Comparison of ENCODE assay signal across 8 mouse cellular contexts in the genomic region with DNA sequence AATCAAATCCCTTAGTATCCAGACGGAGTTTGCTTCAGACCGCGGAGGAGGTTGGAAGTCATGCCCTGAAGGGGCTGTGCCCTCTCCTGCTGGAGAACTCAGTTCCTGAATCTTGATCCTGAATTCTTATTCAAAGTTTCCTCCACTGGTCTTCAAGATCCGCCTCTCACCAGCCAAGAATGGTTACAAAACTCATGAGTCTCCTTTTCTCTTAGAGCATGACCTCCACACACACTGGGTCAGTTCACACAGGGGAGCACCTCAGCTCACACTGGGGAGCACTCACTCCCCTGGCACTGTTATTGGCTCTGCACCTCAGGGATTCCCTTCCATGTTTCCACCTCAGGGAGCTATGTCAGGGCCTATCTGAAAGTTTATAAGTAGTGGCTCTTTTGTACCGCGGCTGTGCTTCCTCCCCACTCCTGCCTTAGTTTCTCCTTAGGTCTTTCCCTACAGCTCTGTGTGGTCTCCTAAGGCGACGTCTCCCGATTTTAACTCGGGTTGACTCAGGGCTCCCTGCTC. TPM values are rescaled to one million over a fixed set of nuclear protein-coding genes. Genes with fewer than 3 reads are reported as not detected.
A peak's percentile ranks its signal among the peaks of the same experiment; 100 is the strongest.
DNase-seq lines count a peak whose midpoint lies in the region; ATAC-seq and TF ChIP-seq lines count a peak whose summit lies in the region.

No protein-coding gene starts in this region.

- peak overlapping the region; percentile 94 for H3K4me2 ChIP-seq in kidney, postnatal 0 days (ENCODE audit: low read length)
- H3K4me2 ChIP-seq in embryonic facial prominence, embryonic 12.5 days (replicated peaks) = peak overlapping the region; percentile 96
- peak overlapping the region; percentile 94 for H3K4me2 ChIP-seq in intestine, embryonic 15.5 days (replicated peaks)
- peak overlapping the region; percentile 99 for H3K4me2 ChIP-seq in myocyte (ENCODE audit: low read depth)

- TF ChIP-seq CTCF in kidney, postnatal 0 days (IDR thresholded peaks at IDR 0.05; ENCODE audit: low read depth) = no peak

- H3ac ChIP-seq in myocyte (ENCODE audit: control insufficient read depth, insufficient read length) = peak overlapping the region; percentile 64

- H3K27ac ChIP-seq in kidney, postnatal 0 days = peak overlapping the region; percentile 96
- peak overlapping the region; percentile 98 for H3K27ac ChIP-seq in embryonic facial prominence, embryonic 12.5 days
- peak overlapping the region; percentile 98 for H3K27ac ChIP-seq in intestine, embryonic 15.5 days

- H3K4me3 ChIP-seq in kidney, postnatal 0 days (replicated peaks; ENCODE audit: low read depth, low read length) = peak overlapping the region; percentile 61
- peak overlapping the region; percentile 73 for H3K4me3 ChIP-seq in embryonic facial prominence, embryonic 12.5 days
- peak overlapping the region; percentile 64 for H3K4me3 ChIP-seq in intestine, embryonic 15.5 days (replicated peaks)
- peak overlapping the region; percentile 90 for H3K4me3 ChIP-seq in myocyte

- H3K27me3 ChIP-seq in kidney, postnatal 0 days (ENCODE audit: insufficient read depth, low read length) = no peaks in the 10 kb centered on the region
- H3K27me3 ChIP-seq in embryonic facial prominence, embryonic 12.5 days = no peaks in the 10 kb centered on the region
- H3K27me3 ChIP-seq in intestine, embryonic 15.5 days (replicated peaks) = no peaks in the 10 kb centered on the region
- H3K27me3 ChIP-seq in myocyte (ENCODE audit: control insufficient read depth, insufficient read depth, insufficient read length) = no peaks in the 10 kb centered on the region

- WGBS in kidney, postnatal 0 days = 23% methylated on average over 10 of the region's 10 CpGs
- 18% methylated on average over 10 of the region's 10 CpGs for WGBS in embryonic facial prominence, embryonic 12.5 days
- WGBS in intestine, embryonic 15.5 days = 31% methylated on average over 10 of the region's 10 CpGs

- no peaks in the 10 kb centered on the region for H3K9me3 ChIP-seq in kidney, postnatal 0 days (replicated peaks; ENCODE audit: low read length)
- H3K9me3 ChIP-seq in embryonic facial prominence, embryonic 12.5 days = no peaks in the 10 kb centered on the region
- no peaks in the 10 kb centered on the region for H3K9me3 ChIP-seq in intestine, embryonic 15.5 days

- H3K4me1 ChIP-seq in kidney, postnatal 0 days (replicated peaks; ENCODE audit: insufficient read depth, low read length) = peaks cover 28% of the 10 kb centered on the region
- peaks cover 46% of the 10 kb centered on the region for H3K4me1 ChIP-seq in embryonic facial prominence, embryonic 12.5 days
- H3K4me1 ChIP-seq in intestine, embryonic 15.5 days (replicated peaks) = peaks cover 43% of the 10 kb centered on the region

- peaks cover 34% of the 10 kb centered on the region for H3K79me2 ChIP-seq in myocyte (ENCODE audit: control insufficient read depth, insufficient read depth)

- peak; percentile 32 for TF ChIP-seq POLR2A in myocyte (IDR thresholded peaks at IDR 0.05; ENCODE audit: insufficient read length, low read depth)

- intact Hi-C loops in gastrocnemius, postnatal 36 days (cut with DNase I) = no loop called here

- no peak for DNase-seq in kidney, postnatal 0 days (ENCODE audit: low spot score)
- DNase-seq in kidney, adult 9 months = no peak
- DNase-seq in frontal cortex, postnatal 36 days (ENCODE audit: low spot score in 2 of 2) = no peak
- no peak for DNase-seq in gastrocnemius, postnatal 36 days
- no peak for DNase-seq in layer of hippocampus, adult 9-11 months

- no peaks in the 10 kb centered on the region for H3K36me3 ChIP-seq in kidney, postnatal 0 days (ENCODE audit: insufficient read depth, low read length)
- no peaks in the 10 kb centered on the region for H3K36me3 ChIP-seq in embryonic facial prominence, embryonic 12.5 days
- 0 out of 2 replicates have a peak, but pooled peaks cover 2% of the 10 kb centered on the region for H3K36me3 ChIP-seq in intestine, embryonic 15.5 days
- no peaks in the 10 kb centered on the region for H3K36me3 ChIP-seq in myocyte (ENCODE audit: control insufficient read depth, insufficient read depth)

- ATAC-seq in kidney, postnatal 0 days (replicated peaks; ENCODE audit: low FRiP score, low read depth) = no peak
- ATAC-seq in embryonic facial prominence, embryonic 12.5 days (ENCODE audit: insufficient number of reproducible peaks, insufficient read depth, low FRiP score, low TSS enrichment) = no peak
- ATAC-seq in intestine, embryonic 15.5 days = no peak

- peak overlapping the region; percentile 78; the same call in 1 of the 2 replicates for H3K9ac ChIP-seq in kidney, postnatal 0 days (ENCODE audit: low read depth, low read length)
- peak overlapping the region; percentile 68 for H3K9ac ChIP-seq in embryonic facial prominence, embryonic 12.5 days
- peak overlapping the region; percentile 71 for H3K9ac ChIP-seq in intestine, embryonic 15.5 days

TF ChIP-seq in myocyte, 11 proteins besides CTCF, POLR2A, EP300 and RAD21:
- TF ChIP-seq REST (IDR thresholded peaks at IDR 0.05; ENCODE audit: insufficient read depth, insufficient read length) = no peak
- no peak for TF ChIP-seq MAX (IDR thresholded peaks at IDR 0.05; ENCODE audit: low read depth)
- peak; percentile 48 for TF ChIP-seq POLR2AphosphoS2 (IDR thresholded peaks at IDR 0.05; ENCODE audit: insufficient read length, low read depth)
TF ChIP-seq in myocyte: peak in this region for 1.

RNA-seq across cellular contexts. Expression of a gene that starts 0.5 kb away (rescaled TPM):
- 16.2 and 17.2 TPM in 2 replicates for polyA plus RNA-seq in kidney, postnatal 0 days (2015; fragmentation: Nextera tagmentation; extraction: Ambion mirVana)
- 26.1 and 28.9 TPM in 2 replicates for polyA plus RNA-seq in embryonic facial prominence, embryonic 12.5 days (2016; fragmentation: Nextera tagmentation; extraction: Ambion mirVana)
- polyA plus RNA-seq in intestine, embryonic 15.5 days (2015; fragmentation: Nextera tagmentation; extraction: Ambion mirVana) = 19.6 TPM in 2 replicates
- polyA plus RNA-seq in myocyte (2012; fragmentation: generic; extraction: Trizol) = 46.2 TPM
- 1 to 10 TPM; 5.1 to 5.2 TPM for total RNA-seq in gastrocnemius, postnatal 36 days (2021)

RNA-seq across cellular contexts. Expression of a gene that starts 3.8 kb away (rescaled TPM):
- polyA plus RNA-seq in kidney, postnatal 0 days (2015; fragmentation: Nextera tagmentation; extraction: Ambion mirVana) = 36.9 and 44.6 TPM in 2 replicates
- 39.9 and 43.9 TPM in 2 replicates for polyA plus RNA-seq in embryonic facial prominence, embryonic 12.5 days (2016; fragmentation: Nextera tagmentation; extraction: Ambion mirVana)
- polyA plus RNA-seq in intestine, embryonic 15.5 days (2015; fragmentation: Nextera tagmentation; extraction: Ambion mirVana) = 48.5 and 51.7 TPM in 2 replicates
- 18.5 TPM for polyA plus RNA-seq in myocyte (2012; fragmentation: generic; extraction: Trizol)
- total RNA-seq in gastrocnemius, postnatal 36 days (2021) = 1 to 10 TPM; 1.6 to 2.0 TPM

RNA-seq across cellular contexts. Expression of a gene that starts 14.7 kb away (rescaled TPM):
- polyA plus RNA-seq in kidney, postnatal 0 days (2015; fragmentation: Nextera tagmentation; extraction: Ambion mirVana) = 29.2 and 33.3 TPM in 2 replicates
- 47.8 and 52.8 TPM in 2 replicates for polyA plus RNA-seq in embryonic facial prominence, embryonic 12.5 days (2016; fragmentation: Nextera tagmentation; extraction: Ambion mirVana)
- 43.1 and 44.2 TPM in 2 replicates for polyA plus RNA-seq in intestine, embryonic 15.5 days (2015; fragmentation: Nextera tagmentation; extraction: Ambion mirVana)
- 29.4 TPM for polyA plus RNA-seq in myocyte (2012; fragmentation: generic; extraction: Trizol)
- total RNA-seq in gastrocnemius, postnatal 36 days (2021) = 10 to 100 TPM; 10.8 to 14.2 TPM

RNA-seq across cellular contexts. Expression of a gene that starts 23.6 kb away (rescaled TPM):
- polyA plus RNA-seq in kidney, postnatal 0 days (2015; fragmentation: Nextera tagmentation; extraction: Ambion mirVana) = 5.4 and 5.6 TPM in 2 replicates
- polyA plus RNA-seq in embryonic facial prominence, embryonic 12.5 days (2016; fragmentation: Nextera tagmentation; extraction: Ambion mirVana) = 15.1 and 21.3 TPM in 2 replicates
- 14.9 and 16.1 TPM in 2 replicates for polyA plus RNA-seq in intestine, embryonic 15.5 days (2015; fragmentation: Nextera tagmentation; extraction: Ambion mirVana)
- polyA plus RNA-seq in myocyte (2012; fragmentation: generic; extraction: Trizol) = 7.0 TPM
- total RNA-seq in gastrocnemius, postnatal 36 days (2021) = 1 to 10 TPM; 2.9 to 3.5 TPM

RNA-seq across cellular contexts. Expression of a gene that starts 26.8 kb away (rescaled TPM):
- polyA plus RNA-seq in kidney, postnatal 0 days (2015; fragmentation: Nextera tagmentation; extraction: Ambion mirVana) = 503 and 575 TPM in 2 replicates
- 1,266 and 1,271 TPM in 2 replicates for polyA plus RNA-seq in embryonic facial prominence, embryonic 12.5 days (2016; fragmentation: Nextera tagmentation; extraction: Ambion mirVana)
- 729 and 776 TPM in 2 replicates for polyA plus RNA-seq in intestine, embryonic 15.5 days (2015; fragmentation: Nextera tagmentation; extraction: Ambion mirVana)
- 692 TPM for polyA plus RNA-seq in myocyte (2012; fragmentation: generic; extraction: Trizol)
- total RNA-seq in gastrocnemius, postnatal 36 days (2021) = 10 to 100 TPM; 34.7 to 38.6 TPM
